Mouse (Mus musculus): ENCODE measurements around the gene Kcnd3.

- TF ChIP-seq CTCF (IDR thresholded peaks at IDR 0.05; ENCODE audit: borderline replicate concordance, control insufficient read depth, extremely low read depth, insufficient read depth, low read length, poor library complexity) (no peak), POLR2A (IDR thresholded peaks at IDR 0.05; ENCODE audit: control insufficient read depth, extremely low read depth, insufficient read depth, low read length, poor library complexity) (no peak)
Measured at GRCm38 (mm10) chr3:105705561-105705960, 253.4 kb downstream of the Kcnd3 start.

Measured in thymus, adult 2 months (tissue).